ENCODE assay signal across 29 mouse cellular contexts in genomic region chr2:92673064-92673813, GRCm38 (mm10).
DNase-seq lines count a peak whose midpoint lies in the region; ATAC-seq and TF ChIP-seq lines count a peak whose summit lies in the region.
"Had no signal": no experiment of that assay in that cellular context is flagged by ENCODE, and none has a peak within 500 bp of the region (broad histone marks: within the 10 kb centered on the region; RNA-seq: fewer than 3 reads in every experiment).

No protein-coding gene starts in this region.

- TF ChIP-seq POLR2A in cortical plate, adult 2 months (IDR thresholded peaks at IDR 0.05; ENCODE audit: extremely low read depth, insufficient read depth, low read length): no peak

- H3K4me2 ChIP-seq in forebrain, postnatal 0 days (ENCODE audit: low read depth): no peak overlapping the region
- H3K4me2 ChIP-seq in forebrain, embryonic 15.5 days (replicated peaks): no peak overlapping the region
- H3K4me2 ChIP-seq: embryonic facial prominence, embryonic 12.5 days; heart, embryonic 15.5 days; hindbrain, embryonic 13.5 days; limb, embryonic 15.5 days; liver, embryonic 13.5 days; midbrain, embryonic 13.5 days had no signal

- WGBS in forebrain, postnatal 0 days: 57% methylated on average over 9 of the region's 9 CpGs
- 66% methylated on average over 9 of the region's 9 CpGs for WGBS in forebrain, embryonic 15.5 days

- H3K4me3 ChIP-seq in forebrain, postnatal 0 days (ENCODE audit: low read depth, low read length): no peak overlapping the region
- H3K4me3 ChIP-seq in forebrain, embryonic 15.5 days: no peak overlapping the region
- H3K4me3 ChIP-seq in cortical plate, adult 2 months (ENCODE audit: insufficient read depth, low read length): no peak overlapping the region
- H3K4me3 ChIP-seq: embryonic facial prominence, embryonic 12.5 days; heart, embryonic 10.5 days; heart, embryonic 15.5 days; hindbrain, embryonic 13.5 days; limb, embryonic 10.5 days; limb, embryonic 15.5 days; liver, embryonic 13.5 days; megakaryocyte, embryonic 14.5 days; midbrain, embryonic 13.5 days had no signal

- no peak overlapping the region for H3K27ac ChIP-seq in forebrain, postnatal 0 days (ENCODE audit: low read depth, low read length)
- no peak overlapping the region for H3K27ac ChIP-seq in forebrain, embryonic 15.5 days (replicated peaks)
- peak overlapping the region; percentile 85 for H3K27ac ChIP-seq in cortical plate, adult 2 months (ENCODE audit: insufficient read depth, low read length)
- H3K27ac ChIP-seq: embryonic facial prominence, embryonic 12.5 days; heart, embryonic 10.5 days; heart, embryonic 15.5 days; hindbrain, embryonic 13.5 days; limb, embryonic 10.5 days; limb, embryonic 15.5 days; liver, embryonic 13.5 days; midbrain, embryonic 13.5 days had no signal

- H3K27me3 ChIP-seq in forebrain, postnatal 0 days (ENCODE audit: insufficient read depth, low read length): no peaks in the 10 kb centered on the region
- H3K27me3 ChIP-seq in forebrain, embryonic 15.5 days: no peaks in the 10 kb centered on the region
- H3K27me3 ChIP-seq: embryonic facial prominence, embryonic 12.5 days; limb, embryonic 15.5 days; midbrain, embryonic 13.5 days had no signal

- no peak for TF ChIP-seq CTCF in forebrain, postnatal 0 days (IDR thresholded peaks at IDR 0.05; ENCODE audit: low read depth)
- no peak for TF ChIP-seq CTCF in cortical plate, adult 2 months (IDR thresholded peaks at IDR 0.05; ENCODE audit: extremely low read depth, insufficient read depth, low read length)

- no peaks in the 10 kb centered on the region for H3K36me3 ChIP-seq in forebrain, postnatal 0 days (ENCODE audit: insufficient read depth)
- H3K36me3 ChIP-seq in forebrain, embryonic 15.5 days: no peaks in the 10 kb centered on the region
- H3K36me3 ChIP-seq: embryonic facial prominence, embryonic 12.5 days; heart, embryonic 10.5 days; heart, embryonic 15.5 days; hindbrain, embryonic 13.5 days; limb, embryonic 10.5 days; limb, embryonic 15.5 days; liver, embryonic 13.5 days; midbrain, embryonic 13.5 days had no signal

- no peak overlapping the region for H3K9ac ChIP-seq in forebrain, postnatal 0 days
- H3K9ac ChIP-seq in forebrain, embryonic 15.5 days (replicated peaks): no peak overlapping the region
- H3K9ac ChIP-seq: embryonic facial prominence, embryonic 12.5 days; heart, embryonic 15.5 days; hindbrain, embryonic 13.5 days; limb, embryonic 15.5 days; liver, embryonic 13.5 days; midbrain, embryonic 13.5 days had no signal

- no peak for ATAC-seq in forebrain, postnatal 0 days
- no peak for ATAC-seq in forebrain, embryonic 15.5 days (replicated peaks)
- ATAC-seq: intestine, postnatal 0 days; lung, postnatal 0 days; midbrain, embryonic 13.5 days had no signal

- peak; percentile 24 for DNase-seq in adrenal gland, adult 2 months
- no peak for DNase-seq in adrenal gland, adult 8-10 months
- DNase-seq in forebrain, postnatal 0 days: peak; percentile 58
- peak; percentile 54 for DNase-seq in layer of hippocampus, adult 9-11 months
- DNase-seq in layer of hippocampus, postnatal 10 days (ENCODE audit: low spot score in 2 of 2): no peak
- DNase-seq in thymus, postnatal 14 days: no peak
- DNase-seq: cerebellum, adult 2 months; cerebellum, postnatal 25 days; embryo, embryonic 11 days; gastrocnemius, postnatal 10 days; heart, adult 11 months; heart, postnatal 36 days; kidney, adult 9 months; kidney, postnatal 25 days; liver, embryonic 13.5 days; lung, adult 18-20 months; lung, postnatal 4 days had no signal

- no peaks in the 10 kb centered on the region for H3K9me3 ChIP-seq in forebrain, postnatal 0 days (ENCODE audit: low read length)
- H3K9me3 ChIP-seq in forebrain, embryonic 15.5 days: no peaks in the 10 kb centered on the region
- H3K9me3 ChIP-seq: embryonic facial prominence, embryonic 12.5 days; heart, embryonic 10.5 days; heart, embryonic 15.5 days; hindbrain, embryonic 13.5 days; limb, embryonic 10.5 days; limb, embryonic 15.5 days; liver, embryonic 13.5 days; megakaryocyte, embryonic 14.5 days; midbrain, embryonic 13.5 days had no signal

- H3K4me1 ChIP-seq in forebrain, postnatal 0 days (ENCODE audit: insufficient read depth): 0 out of 2 replicates have a peak, but pooled peaks cover 7% of the 10 kb centered on the region
- peaks cover 16% of the 10 kb centered on the region for H3K4me1 ChIP-seq in forebrain, embryonic 15.5 days
- H3K4me1 ChIP-seq in cortical plate, adult 2 months (ENCODE audit: control insufficient read depth, insufficient read depth, low read length): peaks cover 22% of the 10 kb centered on the region
- H3K4me1 ChIP-seq: embryonic facial prominence, embryonic 12.5 days; heart, embryonic 15.5 days; hindbrain, embryonic 13.5 days; limb, embryonic 15.5 days; megakaryocyte, embryonic 14.5 days had no signal

Comparison
In these comparisons a context has a peak if more than half of its experiments do, and no peak if none do; other contexts are left out.
1. DNase-seq: peak in adrenal gland, adult 2 months (single experiment), forebrain, postnatal 0 days (single experiment) and layer of hippocampus, adult 9-11 months (single experiment); none in adrenal gland, adult 8-10 months (single experiment), layer of hippocampus, postnatal 10 days (0 of 2) and thymus, postnatal 14 days (single experiment).